27 mouse cellular contexts compared by ENCODE assay signal in the genomic region with DNA sequence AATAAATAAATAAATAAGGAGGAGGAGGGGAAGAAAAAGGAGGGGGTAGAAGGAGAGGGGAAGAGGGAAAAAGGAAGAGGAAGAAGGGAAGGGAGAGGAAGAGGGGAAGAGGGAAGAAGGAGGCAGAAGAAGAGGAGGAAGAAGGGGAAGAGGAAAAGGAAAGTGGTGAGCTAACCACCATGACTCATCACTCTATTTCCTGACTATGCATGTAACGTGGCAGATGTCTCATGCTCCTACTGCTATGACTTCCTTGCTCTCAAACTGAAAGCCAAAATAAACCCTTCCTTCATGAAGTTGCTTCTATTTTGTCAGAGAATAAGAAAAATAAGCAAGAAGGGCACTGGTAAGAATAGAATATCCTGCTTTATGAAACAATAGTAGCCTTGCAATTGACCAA.
"Had no signal": no experiment of that assay in that cellular context is flagged by ENCODE, and none has a peak within 500 bp of the region (broad histone marks: within the 10 kb centered on the region; RNA-seq: fewer than 3 reads in every experiment).

No protein-coding gene starts in this region.

- H3K9me3 ChIP-seq: heart, embryonic 10.5 days; heart, embryonic 12.5 days; hindbrain, embryonic 10.5 days; hindbrain, embryonic 12.5 days; intestine, embryonic 15.5 days; limb, embryonic 13.5 days; limb, embryonic 15.5 days; liver, embryonic 12.5 days had no signal

- H3K4me3 ChIP-seq: gastrocnemius, adult 2 months; heart, embryonic 10.5 days; heart, embryonic 12.5 days; hindbrain, embryonic 10.5 days; hindbrain, embryonic 12.5 days; intestine, embryonic 15.5 days; layer of hippocampus, adult 2 months; limb, embryonic 13.5 days; limb, embryonic 15.5 days; liver, embryonic 12.5 days had no signal

- H3K9ac ChIP-seq: heart, embryonic 12.5 days; hindbrain, embryonic 12.5 days; hindbrain, embryonic 14.5 days; intestine, embryonic 15.5 days; limb, embryonic 13.5 days; limb, embryonic 15.5 days; liver, embryonic 12.5 days; liver, embryonic 14.5 days had no signal

- H3K36me3 ChIP-seq: heart, embryonic 10.5 days; heart, embryonic 12.5 days; hindbrain, embryonic 10.5 days; hindbrain, embryonic 12.5 days; intestine, embryonic 15.5 days; limb, embryonic 13.5 days; limb, embryonic 15.5 days; liver, embryonic 12.5 days had no signal

- DNase-seq: gastrocnemius, adult 2 months; gastrocnemius, postnatal 10 days; gastrocnemius, postnatal 25 days; heart, adult 18-20 months; heart, postnatal 10 days; heart, postnatal 4 days; kidney, adult 18-20 months; kidney, adult 8-10 months; kidney, postnatal 10 days; kidney, postnatal 25 days; kidney, postnatal 4 days; layer of hippocampus, postnatal 36 days; left cerebral cortex, postnatal 4 days had no signal

- H3K4me2 ChIP-seq: heart, embryonic 12.5 days; hindbrain, embryonic 12.5 days; hindbrain, embryonic 14.5 days; intestine, embryonic 15.5 days; limb, embryonic 13.5 days; limb, embryonic 15.5 days; liver, embryonic 12.5 days had no signal

- H3K4me1 ChIP-seq: heart, embryonic 10.5 days; heart, embryonic 12.5 days; hindbrain, embryonic 10.5 days; hindbrain, embryonic 12.5 days; intestine, embryonic 15.5 days; limb, embryonic 13.5 days; limb, embryonic 15.5 days; liver, embryonic 12.5 days had no signal

- H3K27ac ChIP-seq: gastrocnemius, adult 2 months; heart, embryonic 10.5 days; hindbrain, embryonic 10.5 days; hindbrain, embryonic 12.5 days; hindbrain, embryonic 14.5 days; intestine, embryonic 15.5 days; layer of hippocampus, adult 2 months; limb, embryonic 13.5 days; limb, embryonic 15.5 days; liver, embryonic 12.5 days; liver, embryonic 14.5 days had no signal

- H3K27me3 ChIP-seq: heart, embryonic 12.5 days; hindbrain, embryonic 12.5 days; intestine, embryonic 15.5 days; limb, embryonic 13.5 days; limb, embryonic 15.5 days; liver, embryonic 12.5 days had no signal

- ATAC-seq: hindbrain, embryonic 16.5 days; inflammation-experienced regulatory T-cells, adult 6 months; intestine, embryonic 15.5 days; intestine, postnatal 0 days; liver, embryonic 12.5 days had no signal
